Mouse (Mus musculus) limb, embryonic 13.5 days (tissue): ENCODE measurements around the gene Sigmar1. TPM values are rescaled to one million over a fixed set of nuclear protein-coding genes. Genes with fewer than 3 reads are reported as not detected.
"Not testable (repeated sequence)": the region's sequence is repeated elsewhere in the genome, so short reads cannot be mapped to it uniquely, and the experiment has no call there.

Experiments used
- ATAC-seq: fragments of 200-750 bp; cut with Nextera tagmentation; 2 replicates; pipeline ENCODE4 v1.8.0; 2017; ENCODE audit warnings: low read depth, moderate number of reproducible peaks, moderate TSS enrichment; ENCODE audit not compliant: low FRiP score
- H3K27ac ChIP-seq: fragments of 300-500 bp; sonication (generic); 2 replicates; pipeline ENCODE4 v1.5.1; 2015; ENCODE audit warnings: inconsistent platforms, mild to moderate bottlenecking, moderate library complexity
- H3K27me3 ChIP-seq: fragments of 300-500 bp; sonication (generic); 2 replicates; pipeline ENCODE4 v1.6.1; 2015; ENCODE audit warnings: mild to moderate bottlenecking, inconsistent platforms
- H3K36me3 ChIP-seq: fragments of 300-500 bp; sonication (generic); 2 replicates; pipeline ENCODE4 v1.6.1; 2015; ENCODE audit warnings: inconsistent platforms, mild to moderate bottlenecking, moderate library complexity
- H3K4me1 ChIP-seq: fragments of 300-500 bp; sonication (generic); 2 replicates; pipeline ENCODE4 v1.6.1; 2015; ENCODE audit warnings: inconsistent platforms
- H3K4me2 ChIP-seq: fragments of 300-500 bp; sonication (generic); replicated peaks from 2 replicates; pipeline ENCODE4 v1.6.1; 2015; ENCODE audit warnings: inconsistent platforms, mild to moderate bottlenecking, moderate library complexity
- H3K4me3 ChIP-seq: fragments of 300-500 bp; sonication (generic); 2 replicates; pipeline ENCODE4 v1.5.1; 2015; ENCODE audit warnings: moderate library complexity, mild to moderate bottlenecking, inconsistent platforms
- H3K9ac ChIP-seq: fragments of 300-500 bp; sonication (generic); 2 replicates; pipeline ENCODE4 v1.6.1; 2015; ENCODE audit warnings: mild to moderate bottlenecking, inconsistent platforms
- H3K9me3 ChIP-seq: fragments of 300-500 bp; sonication (generic); 2 replicates; pipeline ENCODE4 v1.6.1; 2016; ENCODE audit warnings: inconsistent platforms
- WGBS: fragments of 180-500 bp; shearing (Covaris S2); methylation state at CpG from one replicate; pipeline ENCODE4 v1.1.7; 2015; 5-methylcytosine and 5-hydroxymethylcytosine counted together
- polyA plus RNA-seq: library from polyadenylated mRNA; unstranded; fragments of >200 nt; fragmentation: Nextera tagmentation; extraction: Ambion mirVana; gene quantifications from 2 replicates; pipeline ENCODE4 v1.2.1, GENCODE M21; 2015

Gene Sigmar1
- 81.8 and 84.6 TPM in 2 replicates for polyA plus RNA-seq

DNA sequence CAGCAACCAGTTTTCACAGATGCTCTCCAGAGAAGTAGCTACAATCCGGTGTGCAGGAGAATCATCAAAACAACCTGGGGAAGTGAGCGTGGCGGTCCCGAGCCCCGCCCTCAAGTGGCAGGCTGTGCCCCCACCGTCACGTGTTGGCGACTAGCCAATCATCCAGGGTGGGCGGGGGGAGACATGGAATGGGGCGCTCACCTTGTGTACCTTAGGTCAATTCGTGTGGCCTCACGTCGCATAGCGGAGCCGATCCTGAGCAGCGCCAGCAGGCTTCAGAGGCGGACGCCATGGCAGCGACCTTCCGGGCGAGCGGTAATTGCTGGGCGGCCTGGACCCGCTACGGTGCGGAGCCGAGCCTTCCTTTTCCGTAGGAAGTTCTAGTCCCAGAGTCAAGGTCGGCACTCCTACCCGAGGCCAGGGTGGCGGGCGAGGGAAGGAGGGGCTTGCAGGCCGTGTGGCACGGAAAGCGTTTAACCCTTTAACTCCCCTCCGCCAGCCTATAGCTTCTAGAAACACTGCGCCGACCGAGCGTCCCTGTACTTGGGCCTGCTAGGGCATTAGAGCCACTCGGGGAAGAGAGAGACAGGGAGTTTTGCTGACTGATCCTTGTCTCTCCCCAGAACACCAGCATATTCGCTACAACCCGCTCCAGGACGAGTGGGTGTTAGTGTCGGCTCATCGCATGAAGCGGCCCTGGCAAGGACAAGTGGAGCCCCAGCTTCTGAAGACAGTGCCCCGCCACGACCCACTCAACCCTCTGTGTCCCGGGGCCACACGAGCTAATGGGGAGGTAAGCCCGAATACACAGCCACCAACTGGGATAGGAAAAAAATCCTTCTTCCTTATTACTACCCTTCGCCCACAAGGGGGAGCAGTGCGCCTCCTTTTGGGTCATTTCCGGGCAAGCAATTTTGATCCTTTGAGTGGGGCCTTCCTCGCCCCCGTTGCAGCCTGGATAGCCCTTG is at the start of gene Sigmar1:
TSS of gene Sigmar1 (minus strand) at position 820 of the 968 bp plus-strand sequence.
- H3K36me3 ChIP-seq, result peaks cover 18% of the 10 kb centered on the region
- peak within 1 kb of the TSS; percentile 87 for H3K27ac ChIP-seq
- H3K4me1 ChIP-seq, result peaks cover 24% of the 10 kb centered on the region
- peak within 1 kb of the TSS; percentile 82 for H3K9ac ChIP-seq
- H3K4me2 ChIP-seq, result peak within 1 kb of the TSS; percentile 93
- H3K4me3 ChIP-seq, result peak within 1 kb of the TSS; percentile 74
- H3K9me3 ChIP-seq, result no peaks in the 10 kb centered on the region
- WGBS, result under 1% methylated on average over 57 of the region's 57 CpGs
- no peaks in the 10 kb centered on the region for H3K27me3 ChIP-seq
- ATAC-seq, result peak; percentile 59

DNA sequence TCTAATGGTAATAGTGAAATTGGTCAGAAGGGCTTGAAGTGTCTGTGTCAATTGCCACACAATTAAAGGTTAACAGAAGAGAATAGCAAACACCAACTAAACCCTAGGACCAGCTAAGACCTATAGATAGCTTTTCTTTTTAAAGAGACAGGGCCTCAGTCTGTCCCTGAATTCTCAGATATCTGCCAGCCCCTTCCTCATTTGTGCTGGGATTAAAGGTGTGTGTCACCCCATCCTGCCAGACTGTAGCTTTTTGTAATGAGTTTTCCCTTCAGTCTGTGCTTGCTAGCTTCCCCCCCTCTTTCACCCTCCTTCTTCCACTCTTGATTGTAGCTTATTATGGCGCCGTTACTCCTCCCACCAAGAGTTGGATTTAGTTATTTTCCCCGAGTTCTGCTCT is 27.2 kb upstream of the Sigmar1 start:
- H3K4me2 ChIP-seq, ATAC-seq, H3K9ac ChIP-seq, H3K4me1 ChIP-seq, H3K27me3 ChIP-seq, H3K27ac ChIP-seq, H3K4me3 ChIP-seq, H3K9me3 ChIP-seq, H3K36me3 ChIP-seq: not testable (repeated sequence)
- WGBS, result 26% methylated on average over 3 of the region's 3 CpGs

DNA sequence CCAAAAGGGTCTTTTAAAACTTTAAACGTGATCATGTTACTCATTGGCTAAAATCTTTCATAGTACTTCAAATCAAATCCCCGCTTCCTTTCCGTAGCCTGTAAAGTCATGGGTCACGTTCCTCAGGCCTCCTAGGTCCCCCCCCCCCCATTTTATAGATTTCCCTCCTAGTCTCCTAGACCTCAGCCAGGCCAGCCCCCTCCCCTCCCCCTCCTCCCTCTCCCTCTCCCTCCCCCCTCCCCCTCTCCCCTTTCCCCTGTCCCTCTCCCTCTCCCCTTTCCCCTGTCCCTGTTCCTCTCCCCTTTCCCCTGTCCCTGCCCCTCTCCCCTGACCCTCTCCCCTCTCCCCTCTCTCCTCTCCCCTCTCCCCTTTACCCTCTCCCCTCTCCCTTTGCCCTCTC is 26.8 kb upstream of the Sigmar1 start:
- not testable (repeated sequence) for H3K4me1 ChIP-seq, H3K27me3 ChIP-seq, H3K9ac ChIP-seq, H3K9me3 ChIP-seq, H3K27ac ChIP-seq, H3K4me3 ChIP-seq, H3K36me3 ChIP-seq, H3K4me2 ChIP-seq, ATAC-seq
- WGBS, result 12% methylated on average over 4 of the region's 4 CpGs

DNA sequence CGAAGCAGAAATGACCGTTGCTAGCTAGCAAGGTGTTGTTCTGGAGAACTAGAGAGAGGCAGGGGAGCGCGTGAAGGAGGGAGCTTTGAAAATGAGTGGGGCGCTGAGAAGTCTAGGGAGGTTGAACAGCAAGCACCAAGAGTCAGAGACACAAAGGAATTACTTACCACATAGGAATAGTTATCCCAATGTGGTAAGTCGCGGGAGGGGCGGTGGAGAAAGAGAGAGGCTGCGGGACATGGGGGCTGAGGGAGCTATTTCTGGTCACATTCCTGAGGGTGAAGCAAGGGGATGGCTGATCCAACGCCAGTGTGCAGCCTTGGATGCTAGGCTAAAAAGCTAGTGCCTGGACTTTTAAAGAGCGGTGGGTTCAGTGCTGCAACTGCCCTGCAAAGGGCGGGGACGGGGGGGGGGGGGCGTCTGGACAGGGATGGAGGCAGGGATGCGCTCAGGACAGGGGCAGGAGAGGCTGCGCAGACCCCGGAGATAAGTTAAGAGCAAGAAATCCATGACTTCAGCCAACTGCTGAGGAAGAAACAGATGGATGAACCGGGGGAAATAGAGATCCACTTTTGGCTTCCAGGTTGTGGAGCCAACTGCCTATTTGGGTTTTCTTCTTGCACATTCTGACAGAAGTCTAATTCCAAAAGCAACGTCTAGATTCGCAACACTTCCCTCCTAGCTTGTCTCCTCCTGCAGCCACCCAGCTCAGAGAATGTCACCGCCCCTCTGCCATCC is 26.0 kb upstream of the Sigmar1 start:
- H3K27ac ChIP-seq, H3K9me3 ChIP-seq, ATAC-seq, H3K4me3 ChIP-seq, H3K27me3 ChIP-seq, H3K4me1 ChIP-seq, H3K36me3 ChIP-seq: not testable (repeated sequence)
- peak overlapping the region; percentile 39; the same call in 1 of the 2 replicates for H3K9ac ChIP-seq
- 20% methylated on average over 14 of the region's 21 CpGs for WGBS
- H3K4me2 ChIP-seq, result peak overlapping the region; percentile 37

DNA sequence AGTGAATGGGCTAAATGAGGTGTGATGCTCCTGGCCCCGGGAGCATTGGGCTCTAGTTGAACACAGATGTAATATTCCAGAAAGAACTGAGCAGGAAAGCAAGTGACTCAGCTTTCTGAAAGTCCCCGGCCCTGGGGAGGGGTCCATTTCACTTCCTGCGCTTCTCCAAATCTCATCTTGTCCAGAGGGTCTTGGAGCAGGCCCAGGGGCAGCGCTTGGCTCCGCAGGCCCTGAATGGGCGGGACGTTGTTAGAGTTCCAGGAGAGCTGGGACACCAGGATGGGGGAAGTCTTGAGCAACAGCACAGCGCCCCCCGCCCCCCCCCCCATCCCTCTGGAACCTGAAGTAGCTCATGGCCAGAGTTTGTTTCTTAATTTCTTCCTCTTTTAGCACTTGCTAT is 25.3 kb upstream of the Sigmar1 start:
- not testable (repeated sequence) for H3K36me3 ChIP-seq, H3K4me1 ChIP-seq, ATAC-seq, H3K27ac ChIP-seq, H3K4me2 ChIP-seq, H3K4me3 ChIP-seq, H3K9me3 ChIP-seq, H3K27me3 ChIP-seq, H3K9ac ChIP-seq
- 26% methylated on average over 9 of the region's 9 CpGs for WGBS

DNA sequence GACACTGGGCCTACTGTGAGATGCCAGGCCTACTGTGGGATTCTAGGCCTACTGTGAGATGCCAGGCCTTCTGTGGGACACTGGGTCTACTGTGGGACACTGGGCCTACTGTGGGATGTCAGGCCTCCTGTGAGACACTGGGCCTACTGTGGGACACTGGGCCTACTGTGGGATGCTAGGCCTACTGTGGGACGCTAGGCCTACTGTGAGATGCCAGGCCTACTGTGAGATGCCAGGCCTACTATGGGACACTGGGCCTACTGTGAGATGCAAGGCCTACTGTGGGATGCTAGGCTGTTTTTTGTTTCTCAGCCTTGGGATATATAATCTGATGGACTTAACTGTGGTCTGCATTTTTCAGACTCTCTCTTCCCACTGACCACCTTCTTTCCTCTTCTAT is 19.9 kb upstream of the Sigmar1 start:
- ATAC-seq, H3K9me3 ChIP-seq, H3K4me1 ChIP-seq, H3K27me3 ChIP-seq, H3K27ac ChIP-seq, H3K36me3 ChIP-seq, H3K9ac ChIP-seq, H3K4me3 ChIP-seq, H3K4me2 ChIP-seq: not testable (repeated sequence)
- WGBS, result 80% methylated on average over 1 of the region's 1 CpGs

DNA sequence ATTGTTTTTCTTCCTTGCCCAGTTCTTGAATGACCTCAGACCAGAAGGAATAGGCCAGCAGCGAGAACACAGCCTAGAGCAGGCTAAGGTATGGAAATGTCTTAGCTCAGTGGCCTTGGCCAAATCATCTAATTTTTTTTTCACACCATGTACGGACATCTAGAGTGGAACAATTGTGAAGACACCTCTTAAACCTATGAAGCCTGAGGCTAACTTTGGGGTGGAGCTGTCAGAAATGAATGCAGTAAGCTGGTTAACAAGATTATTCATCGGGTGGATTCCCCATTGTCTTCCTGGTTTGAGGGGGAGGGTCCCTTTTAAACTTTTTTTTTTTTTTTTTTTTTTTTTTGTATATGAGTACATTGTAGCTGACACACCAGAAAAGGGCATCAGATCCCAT is 18.5 kb upstream of the Sigmar1 start:
- not testable (repeated sequence) for H3K36me3 ChIP-seq, H3K4me1 ChIP-seq, H3K27me3 ChIP-seq, H3K27ac ChIP-seq, H3K9me3 ChIP-seq, H3K9ac ChIP-seq, ATAC-seq
- peak overlapping the region; percentile 60 for H3K4me2 ChIP-seq
- WGBS, result 57% methylated on average over 3 of the region's 3 CpGs
- H3K4me3 ChIP-seq, result peak overlapping the region; percentile 44

DNA sequence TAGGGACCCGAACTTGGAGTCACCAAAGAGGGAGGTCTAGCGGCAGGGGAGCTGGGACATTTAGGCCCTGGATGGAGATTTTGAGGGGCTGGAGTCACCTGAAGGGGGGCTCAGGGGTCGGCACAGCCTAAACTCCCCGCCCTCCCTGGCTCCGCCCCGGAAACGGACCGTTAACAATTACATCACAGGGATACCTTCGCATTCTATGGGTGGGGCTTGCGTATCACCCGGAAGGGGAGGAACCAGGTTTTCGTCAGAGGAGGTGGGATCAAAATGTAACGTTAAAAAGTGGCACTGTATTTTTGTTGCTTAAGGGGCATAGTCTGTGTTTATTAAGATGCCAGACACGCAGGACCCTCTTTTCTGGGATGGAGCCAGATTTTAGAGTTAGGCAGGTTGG is 18.0 kb upstream of the Sigmar1 start, which contains the start of gene Ccl27a:
TSS of gene Ccl27a (minus strand) at position 246 of the 400 bp plus-strand sequence.
- H3K9me3 ChIP-seq, H3K36me3 ChIP-seq, H3K27ac ChIP-seq, ATAC-seq, H3K27me3 ChIP-seq, H3K4me1 ChIP-seq: not testable (repeated sequence)
- WGBS, result 1% methylated on average over 12 of the region's 14 CpGs
- Histone ChIP-seq H3K4me3 (peak within 1 kb of the TSS; percentile 44), H3K9ac (peak within 1 kb of the TSS; percentile 57), H3K4me2 (peak within 1 kb of the TSS; percentile 60)

DNA sequence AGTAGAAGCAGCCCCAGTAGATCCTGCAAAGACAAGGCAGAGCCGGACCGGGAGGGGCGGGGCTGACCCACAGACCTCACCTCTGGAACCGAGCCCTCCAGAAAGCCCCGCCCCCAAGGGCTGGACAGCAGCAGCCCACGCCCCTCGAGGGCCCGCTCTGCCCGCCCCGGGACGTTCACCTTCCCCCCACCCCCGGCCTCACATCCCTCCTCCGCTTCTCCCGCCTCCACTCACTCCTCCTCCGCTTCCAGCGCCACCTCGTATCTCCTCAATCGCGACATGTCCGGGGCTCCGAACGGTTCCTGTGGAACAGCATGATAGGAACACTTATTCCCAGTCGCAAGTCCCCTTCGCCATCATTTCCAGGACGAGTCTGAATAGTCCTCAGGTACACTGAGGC is 17.5 kb upstream of the Sigmar1 start:
- H3K9ac ChIP-seq, result peak overlapping the region; percentile 57

DNA sequence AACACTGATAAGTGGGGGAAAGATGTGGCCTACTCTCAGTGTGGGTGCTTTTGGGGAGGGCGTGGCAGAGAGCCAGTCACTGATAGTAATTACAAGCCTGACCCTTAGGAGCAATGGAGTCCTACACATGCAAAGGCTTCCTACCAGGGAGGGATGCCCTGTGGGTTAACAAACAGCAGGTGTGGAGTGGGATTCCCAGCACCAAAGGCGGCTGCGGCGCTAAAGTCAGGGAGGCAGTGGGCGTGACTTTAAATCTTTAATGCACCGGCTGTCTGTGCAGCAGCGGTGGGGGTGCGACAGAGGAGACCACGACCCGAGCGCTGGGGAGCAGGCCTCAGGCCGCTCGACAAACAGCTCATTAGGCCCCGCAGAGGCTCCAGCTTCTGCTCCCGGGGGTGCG is 17.0 kb upstream of the Sigmar1 start:
- Histone ChIP-seq H3K4me2 (peak overlapping the region; percentile 54), H3K4me3 (peak overlapping the region; percentile 32), H3K36me3 (peaks cover 12% of the 10 kb centered on the region)
- H3K27ac ChIP-seq, H3K27me3 ChIP-seq, ATAC-seq, H3K4me1 ChIP-seq, H3K9me3 ChIP-seq, H3K9ac ChIP-seq: not testable (repeated sequence)
- WGBS, result 6% methylated on average over 11 of the region's 16 CpGs

More for the DNA sequence above, 17.5 kb upstream of the Sigmar1 start:
- Histone ChIP-seq H3K4me2 (peak overlapping the region; percentile 60), H3K4me3 (peak overlapping the region; percentile 44)
- H3K36me3 ChIP-seq, H3K4me1 ChIP-seq, H3K9me3 ChIP-seq, H3K27ac ChIP-seq, ATAC-seq, H3K27me3 ChIP-seq: not testable (repeated sequence)
- 1% methylated on average over 19 of the region's 25 CpGs for WGBS

DNA sequence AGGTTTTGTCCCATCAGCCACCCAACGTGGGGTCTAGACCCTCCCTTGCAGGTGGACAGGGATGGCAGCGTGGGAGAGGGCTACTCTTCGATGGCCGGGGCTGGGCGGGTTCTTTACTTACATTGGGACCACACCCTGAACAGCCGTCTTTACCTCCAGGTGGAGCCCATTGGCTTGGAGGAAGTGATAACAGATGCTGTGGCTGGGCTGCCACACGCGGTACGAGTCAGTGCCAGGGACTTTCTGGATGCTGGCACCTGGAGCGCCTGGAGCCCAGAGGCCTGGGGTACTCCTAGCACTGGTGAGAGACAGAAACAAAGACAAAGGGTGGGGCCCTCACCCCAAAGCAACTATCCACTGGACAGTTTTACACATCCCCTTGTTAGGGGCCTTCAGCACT is 11.3 kb upstream of the Sigmar1 start:
- H3K4me2 ChIP-seq, H3K9ac ChIP-seq, H3K27me3 ChIP-seq, H3K27ac ChIP-seq, ATAC-seq, H3K9me3 ChIP-seq, H3K4me3 ChIP-seq: not testable (repeated sequence)
- WGBS, result 83% methylated on average over 10 of the region's 10 CpGs
- Histone ChIP-seq H3K36me3 (peaks cover 35% of the 10 kb centered on the region), H3K4me1 (peaks cover 15% of the 10 kb centered on the region)

DNA sequence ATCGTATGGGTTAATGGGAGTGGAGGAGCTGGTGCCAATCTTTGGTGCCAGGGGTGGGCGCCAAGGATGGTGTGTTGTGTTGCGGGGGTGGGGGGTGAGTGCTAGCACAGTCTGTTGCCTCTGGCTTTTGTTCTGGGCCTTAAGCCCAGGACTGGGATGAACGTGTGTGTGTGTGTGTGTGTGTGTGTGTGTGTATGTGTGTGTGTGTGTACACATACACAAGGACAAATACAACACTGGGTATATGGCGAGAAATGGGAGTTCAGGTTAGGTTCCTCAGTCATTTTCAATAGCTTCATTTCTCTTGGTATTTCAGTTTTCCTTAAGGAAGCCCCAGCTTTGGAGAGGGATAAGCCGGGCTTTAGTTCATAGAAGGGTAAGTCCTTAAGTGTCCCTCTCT is 7.2 kb upstream of the Sigmar1 start:
- not testable (repeated sequence) for H3K27me3 ChIP-seq, ATAC-seq, H3K9me3 ChIP-seq
- H3K4me3 ChIP-seq, result peak overlapping the region; percentile 63
- peaks cover 42% of the 10 kb centered on the region for H3K4me1 ChIP-seq
- peak overlapping the region; percentile 94 for H3K4me2 ChIP-seq
- H3K36me3 ChIP-seq, result peaks cover 32% of the 10 kb centered on the region
- 51% methylated on average over 6 of the region's 6 CpGs for WGBS
- H3K9ac ChIP-seq, result peak overlapping the region; percentile 72; the same call in 1 of the 2 replicates
- H3K27ac ChIP-seq, result peak overlapping the region; percentile 99
